In the genomic region with DNA sequence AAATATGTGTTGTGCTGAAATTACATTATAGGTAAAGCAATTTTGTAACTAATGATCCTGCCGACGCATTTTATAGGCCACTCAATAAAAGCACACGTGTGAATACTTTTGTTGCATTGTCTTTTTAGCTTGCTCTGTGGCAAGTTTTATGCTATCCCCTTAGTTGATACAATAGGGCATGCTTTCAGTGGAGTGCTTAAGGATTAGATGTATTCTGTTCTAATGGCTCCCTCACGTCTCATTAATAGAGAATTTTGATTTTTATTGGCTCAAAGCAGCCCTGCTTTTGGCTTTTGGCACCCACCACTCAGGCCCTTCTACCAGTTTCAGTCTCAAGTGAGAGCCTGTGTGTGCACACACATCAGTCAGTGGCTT, we compare ENCODE assay signal across 16 mouse cellular contexts. TPM values are rescaled to one million over a fixed set of nuclear protein-coding genes. Genes with fewer than 3 reads are reported as not detected.
"Had no signal": no experiment of that assay in that cellular context is flagged by ENCODE, and none has a peak within 500 bp of the region (broad histone marks: within the 10 kb centered on the region; RNA-seq: fewer than 3 reads in every experiment).

No protein-coding gene starts in this region.

- H3K36me3 ChIP-seq: intestine, embryonic 15.5 days; kidney, embryonic 15.5 days; neural tube, embryonic 12.5 days had no signal

- H3K4me3 ChIP-seq: intestine, embryonic 15.5 days; kidney, embryonic 15.5 days; left cerebral cortex, adult 2 months; myocyte; neural tube, embryonic 12.5 days had no signal

- H3K27ac ChIP-seq: intestine, embryonic 15.5 days; kidney, embryonic 15.5 days; left cerebral cortex, adult 2 months; liver, embryonic 14.5 days; neural tube, embryonic 12.5 days; stomach, postnatal 0 days had no signal

- H3K9ac ChIP-seq: intestine, embryonic 15.5 days; kidney, embryonic 15.5 days; liver, embryonic 14.5 days; neural tube, embryonic 12.5 days had no signal

- DNase-seq: kidney, adult 2 months; kidney, postnatal 14 days; lung, adult 18-20 months; lung, postnatal 36 days; midbrain, embryonic 14.5 days; right cerebral cortex, adult 18-20 months had no signal

- H3K4me2 ChIP-seq: intestine, embryonic 15.5 days; kidney, embryonic 15.5 days; neural tube, embryonic 12.5 days had no signal

- H3K27me3 ChIP-seq: intestine, embryonic 15.5 days; kidney, embryonic 15.5 days; neural tube, embryonic 12.5 days had no signal

- H3K9me3 ChIP-seq: intestine, embryonic 15.5 days; kidney, embryonic 15.5 days; neural tube, embryonic 12.5 days had no signal

- ATAC-seq: intestine, embryonic 15.5 days had no signal

RNA-seq across cellular contexts. Expression of a gene that starts 14.1 kb away (rescaled TPM):
- polyA plus RNA-seq: kidney, adult 2 months; kidney, embryonic 15.5 days; large intestine, adult 2 months; liver, adult 2 months; liver, embryonic 14.5 days; lung, embryonic 16.5 days; neural tube, embryonic 12.5 days had no signal
